Mouse (Mus musculus) small intestine, adult 2 months (tissue): ENCODE data around the gene Hoxb1. TPM values are rescaled to one million over a fixed set of nuclear protein-coding genes. Genes with fewer than 3 reads are reported as not detected.
A peak's percentile ranks its signal among the peaks of the same experiment; 100 is the strongest.

Source experiments
- H3K27ac ChIP-seq: fragments of 200-500 bp; 2 replicates; pipeline ENCODE4 v1.5.1; 2012; ENCODE audit warnings: low read depth, low read length, control low read depth, inconsistent platforms; ENCODE audit not compliant: insufficient read depth
- H3K27me3 ChIP-seq: fragments of 200-500 bp; 2 replicates; pipeline ENCODE4 v1.6.1; 2012; ENCODE audit warnings: mild to moderate bottlenecking, moderate library complexity, low read length, inconsistent platforms; ENCODE audit not compliant: control insufficient read depth, insufficient read depth
- H3K36me3 ChIP-seq: fragments of 200-500 bp; 2 replicates; pipeline ENCODE4 v1.6.1; 2012; ENCODE audit warnings: mild to moderate bottlenecking, low read length, control low read depth, inconsistent platforms; ENCODE audit not compliant: control insufficient read depth, insufficient read depth
- H3K4me1 ChIP-seq: fragments of 200-500 bp; 2 replicates; pipeline ENCODE4 v1.6.1; 2012; ENCODE audit warnings: low read length, inconsistent platforms, mixed read lengths; ENCODE audit not compliant: control insufficient read depth, insufficient read depth, insufficient read length
- H3K4me3 ChIP-seq: fragments of 200-500 bp; 2 replicates; pipeline ENCODE4 v1.5.1; 2012; ENCODE audit warnings: low read depth, mild to moderate bottlenecking, control low read depth, inconsistent platforms, low read length, moderate library complexity
- CTCF ChIP-seq: fragments of 200-500 bp; IDR thresholded peaks from 2 replicates; pipeline ENCODE4 v1.5.1; 2012; ENCODE audit warnings: low read depth, mild to moderate bottlenecking, control low read depth, inconsistent platforms, low read length, moderate library complexity, mixed read lengths; ENCODE audit not compliant: insufficient replicate concordance, insufficient read length; ENCODE audit errors: extremely low read depth
- POLR2A ChIP-seq: fragments of 200-500 bp; IDR thresholded peaks from 2 replicates; pipeline ENCODE4 v1.6.1; 2012; ENCODE audit warnings: low read depth, mild to moderate bottlenecking, control low read depth, inconsistent platforms, low read length, moderate library complexity
- WGBS: fragments of 180-500 bp; shearing (Covaris S2); methylation state at CpG from one replicate; pipeline ENCODE4 v1.1.7; 2018; 5-methylcytosine and 5-hydroxymethylcytosine counted together
- polyA plus RNA-seq: library from polyadenylated mRNA; depleted of rRNA; stranded (reverse); fragments of >200 nt; gene quantifications from 2 replicates; pipeline ENCODE4 v1.2.3, GENCODE M21; 2012

Gene Hoxb1
- polyA plus RNA-seq, 1 experiment: not detected

DNA sequence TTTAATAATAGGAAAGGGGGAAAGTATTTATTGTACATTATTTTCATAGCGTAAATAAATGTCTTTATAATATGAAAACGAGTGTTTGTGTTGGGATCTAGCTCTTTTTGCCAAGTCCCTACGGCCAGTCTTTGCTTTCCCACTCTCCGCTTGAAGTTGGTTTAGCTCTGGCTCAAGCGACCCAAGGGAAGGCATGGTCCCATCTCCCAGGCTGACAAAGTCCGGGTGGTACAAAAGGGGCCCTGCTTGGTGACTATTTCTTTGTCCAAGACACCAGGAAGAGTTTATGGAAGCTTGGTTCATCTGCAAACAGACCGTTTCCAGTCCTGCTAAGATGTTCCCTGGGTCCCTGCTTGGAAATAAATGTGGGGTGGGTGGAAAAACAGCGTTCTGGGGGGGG lies 11.6 kb upstream of the Hoxb1 start:
- 51% methylated on average over 8 of the region's 8 CpGs for WGBS
- TF ChIP-seq CTCF (no peak), POLR2A (no peak)
- Histone ChIP-seq H3K36me3 (no peaks in the 10 kb centered on the region; the same call in 1 of the 2 replicates), H3K27ac (peak overlapping the region; percentile 71; the same call in 1 of the 2 replicates), H3K4me1 (no peaks in the 10 kb centered on the region), H3K4me3 (peak overlapping the region; percentile 54), H3K27me3 (peaks cover 38% of the 10 kb centered on the region)

DNA sequence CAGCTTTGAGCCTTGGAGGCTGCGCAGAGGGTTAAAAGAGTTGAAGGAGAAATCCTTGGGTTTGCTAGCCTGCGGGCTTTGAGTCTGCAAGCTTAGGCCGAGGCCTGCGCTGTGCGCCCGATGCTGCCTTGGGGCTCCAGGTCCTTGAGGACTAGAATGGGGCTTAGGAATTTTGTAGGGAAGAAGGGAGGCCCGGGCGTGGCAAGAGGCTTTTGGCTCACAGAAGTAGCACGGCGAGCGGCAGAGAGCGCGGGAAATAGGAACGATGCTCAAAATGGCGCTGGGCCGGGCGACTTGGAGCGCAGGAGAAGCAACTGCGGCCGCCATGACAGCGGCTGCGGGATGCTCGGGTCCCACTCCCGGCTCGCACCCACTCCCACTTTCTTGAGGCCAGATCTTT lies 11.2 kb upstream of the Hoxb1 start:
- TF ChIP-seq CTCF: no peak
- no peak for TF ChIP-seq POLR2A
- Histone ChIP-seq H3K36me3 (no peaks in the 10 kb centered on the region; the same call in 1 of the 2 replicates), H3K27ac (peak overlapping the region; percentile 71), H3K4me1 (no peaks in the 10 kb centered on the region), H3K4me3 (peak overlapping the region; percentile 54), H3K27me3 (peaks cover 40% of the 10 kb centered on the region)
- WGBS: 12% methylated on average over 25 of the region's 25 CpGs

DNA sequence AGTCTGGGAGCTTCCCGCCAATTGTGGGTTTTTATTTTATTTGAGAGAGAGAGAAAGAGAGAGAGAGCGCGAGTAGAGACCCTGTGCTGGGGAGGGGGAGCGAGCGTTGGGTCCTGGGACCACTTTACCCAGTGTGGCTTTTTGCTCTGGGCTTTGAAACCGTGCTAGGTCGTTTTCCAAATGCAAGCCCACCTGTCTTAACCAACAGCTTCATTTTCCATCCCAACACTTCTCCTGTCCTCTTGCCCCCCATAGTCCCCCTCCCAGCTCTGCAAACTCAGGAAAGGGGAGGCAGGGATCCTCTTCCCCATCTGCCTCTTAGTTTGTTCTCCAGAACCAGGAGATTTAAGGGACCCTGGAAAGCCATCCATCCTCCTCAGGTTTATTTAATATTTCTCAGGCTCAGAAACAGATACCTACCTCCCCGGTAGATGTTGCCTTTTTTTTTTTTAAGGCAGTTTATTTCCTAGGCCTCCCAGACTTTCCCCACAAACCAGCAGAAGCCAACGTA lies 10.7 kb upstream of the Hoxb1 start:
- 41% methylated on average over 9 of the region's 9 CpGs for WGBS
- Histone ChIP-seq H3K27ac (peak overlapping the region; percentile 71; the same call in 1 of the 2 replicates), H3K27me3 (peaks cover 40% of the 10 kb centered on the region), H3K36me3 (no peaks in the 10 kb centered on the region; the same call in 1 of the 2 replicates), H3K4me1 (no peaks in the 10 kb centered on the region), H3K4me3 (peak overlapping the region; percentile 54)
- TF ChIP-seq CTCF (no peak), POLR2A (no peak)

DNA sequence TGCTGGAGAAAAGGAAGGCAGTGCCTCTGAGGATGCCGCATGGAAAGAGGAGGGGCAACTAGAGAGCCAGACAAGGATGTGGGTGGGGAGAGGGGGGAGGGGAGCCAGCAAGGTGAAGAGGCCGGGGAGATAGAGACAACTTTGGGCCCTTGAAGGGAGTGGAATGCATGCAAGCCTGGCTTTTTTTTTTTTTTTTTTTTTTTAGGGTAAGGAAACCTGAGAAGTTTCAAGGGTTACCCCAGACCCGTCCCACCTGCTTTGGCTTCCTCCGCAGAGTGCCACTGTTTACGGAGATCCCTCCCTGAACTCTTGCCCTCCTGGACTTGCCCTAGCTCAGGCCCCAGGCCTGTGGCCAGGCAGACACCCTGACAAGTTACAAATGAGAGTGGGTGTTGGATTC lies 1.7 kb upstream of the Hoxb1 start:
- WGBS: 20% methylated on average over 5 of the region's 5 CpGs
- Histone ChIP-seq H3K27ac (no peak overlapping the region), H3K4me1 (no peaks in the 10 kb centered on the region), H3K27me3 (peaks cover 30% of the 10 kb centered on the region), H3K4me3 (no peak overlapping the region), H3K36me3 (no peaks in the 10 kb centered on the region)
- TF ChIP-seq POLR2A: no peak
- no peak for TF ChIP-seq CTCF

DNA sequence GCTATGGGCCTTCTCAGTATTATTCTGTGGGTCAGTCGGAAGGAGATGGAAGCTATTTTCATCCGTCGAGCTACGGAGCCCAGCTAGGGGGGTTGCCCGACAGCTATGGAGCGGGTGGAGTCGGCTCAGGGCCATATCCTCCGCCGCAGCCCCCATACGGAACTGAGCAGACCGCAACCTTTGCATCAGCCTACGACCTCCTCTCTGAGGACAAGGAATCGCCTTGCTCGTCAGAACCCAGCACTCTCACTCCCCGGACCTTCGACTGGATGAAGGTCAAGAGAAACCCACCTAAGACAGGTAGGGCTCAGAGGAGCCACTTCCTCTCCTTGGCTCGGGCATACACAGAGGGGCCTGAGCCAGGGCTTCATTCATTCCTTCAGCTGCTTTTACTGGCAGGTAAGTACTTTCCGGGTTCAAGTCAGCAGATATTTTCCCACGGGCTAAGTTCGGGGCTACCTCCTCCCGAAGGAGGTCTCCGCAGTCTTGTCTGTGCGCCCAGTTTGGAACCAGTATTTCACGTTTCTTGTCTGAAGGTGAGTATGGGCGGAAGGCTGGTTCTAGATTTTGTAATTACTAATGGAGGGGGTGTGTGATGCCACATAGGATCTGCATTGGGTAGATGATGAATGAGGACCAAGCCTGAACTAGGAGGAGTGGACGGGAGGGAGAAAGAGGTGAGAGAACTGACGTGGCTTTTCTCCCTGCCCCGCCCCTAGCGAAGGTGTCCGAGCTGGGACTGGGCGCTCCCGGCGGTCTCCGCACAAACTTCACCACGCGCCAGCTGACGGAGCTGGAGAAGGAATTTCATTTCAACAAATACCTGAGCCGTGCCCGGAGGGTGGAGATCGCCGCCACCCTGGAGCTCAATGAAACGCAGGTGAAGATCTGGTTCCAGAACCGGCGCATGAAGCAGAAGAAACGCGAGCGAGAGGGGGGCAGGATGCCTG lies 815 bp downstream of the Hoxb1 start:
- peaks cover 27% of the 10 kb centered on the region for H3K27me3 ChIP-seq
- H3K4me3 ChIP-seq: no peak overlapping the region
- TF ChIP-seq CTCF (no peak), POLR2A (no peak)
- no peaks in the 10 kb centered on the region for H3K36me3 ChIP-seq
- H3K4me1 ChIP-seq: no peaks in the 10 kb centered on the region
- WGBS: 18% methylated on average over 47 of the region's 47 CpGs
- no peak overlapping the region for H3K27ac ChIP-seq

DNA sequence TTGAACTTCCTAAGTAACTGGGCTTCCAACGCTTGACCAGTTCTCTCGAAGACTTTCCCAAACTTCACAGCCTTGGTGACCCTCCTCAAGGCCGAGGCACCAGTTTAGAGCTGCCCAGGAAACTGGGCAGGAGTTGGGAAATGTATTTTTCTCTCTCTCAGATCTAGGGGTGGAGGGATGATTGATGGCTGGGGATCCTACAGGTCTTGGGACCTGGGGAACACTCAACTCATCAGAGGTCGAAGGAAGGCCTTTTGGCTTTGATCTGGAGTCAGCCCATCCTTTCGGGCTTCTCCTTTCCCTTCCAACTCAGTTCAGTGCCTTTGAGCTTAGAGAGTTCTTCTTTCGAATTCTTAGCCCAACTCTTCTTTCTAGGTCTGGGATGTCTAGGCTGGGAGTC lies 1.6 kb downstream of the Hoxb1 start:
- Histone ChIP-seq H3K27me3 (peaks cover 25% of the 10 kb centered on the region), H3K4me1 (no peaks in the 10 kb centered on the region), H3K36me3 (no peaks in the 10 kb centered on the region), H3K4me3 (no peak overlapping the region), H3K27ac (no peak overlapping the region)
- 64% methylated on average over 6 of the region's 6 CpGs for WGBS
- TF ChIP-seq CTCF (no peak), POLR2A (no peak)

DNA sequence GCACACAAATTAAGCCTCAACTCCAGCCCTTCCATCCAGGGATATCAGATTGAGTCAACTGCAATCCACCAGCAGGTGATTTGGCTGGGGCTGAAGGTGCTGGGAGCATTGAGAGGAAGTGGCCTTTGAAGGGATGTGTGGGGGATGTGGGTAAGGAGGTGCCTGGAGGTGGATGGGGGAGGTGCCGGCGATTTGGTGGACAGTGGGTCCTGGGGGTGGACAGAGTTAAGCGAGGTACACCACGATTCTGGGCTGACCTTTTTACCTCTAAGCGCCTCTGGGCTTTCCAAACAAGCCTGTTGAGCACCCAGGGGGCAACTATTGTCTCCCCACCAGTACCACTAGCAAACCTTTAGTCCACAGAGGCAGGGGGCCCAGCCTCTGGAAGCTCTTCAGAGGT lies 3.1 kb downstream of the Hoxb1 start:
- TF ChIP-seq CTCF (no peak), POLR2A (no peak)
- H3K4me1 ChIP-seq: no peaks in the 10 kb centered on the region
- H3K27me3 ChIP-seq: peaks cover 23% of the 10 kb centered on the region
- WGBS: 67% methylated on average over 5 of the region's 5 CpGs
- no peak overlapping the region for H3K4me3 ChIP-seq
- H3K27ac ChIP-seq: no peak overlapping the region
- no peaks in the 10 kb centered on the region for H3K36me3 ChIP-seq
